Mouse (Mus musculus): ENCODE measurements around the gene Shq1.

Shq1 gene

DNA sequence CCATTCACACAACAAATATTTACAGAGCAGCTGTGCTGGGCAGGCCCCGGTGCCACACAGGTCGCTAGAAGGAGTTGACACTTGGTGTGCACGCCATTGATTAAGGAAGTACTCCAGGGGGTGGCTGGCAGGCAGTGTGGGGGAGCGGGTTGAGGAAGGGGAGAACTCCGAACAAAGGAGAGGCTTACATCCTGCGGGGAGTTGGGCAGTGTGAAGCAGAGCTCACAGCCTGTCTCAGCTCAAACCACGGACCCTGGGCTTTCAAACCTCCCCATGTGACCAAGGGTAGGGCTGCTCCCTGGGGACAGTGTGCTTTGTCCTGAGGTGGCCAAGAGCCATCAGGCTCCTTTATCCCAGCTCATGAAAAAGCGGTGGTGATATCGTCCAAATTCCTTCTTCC is 144.9 kb downstream of the Shq1 start:
- DNase-seq, result no peak

DNA sequence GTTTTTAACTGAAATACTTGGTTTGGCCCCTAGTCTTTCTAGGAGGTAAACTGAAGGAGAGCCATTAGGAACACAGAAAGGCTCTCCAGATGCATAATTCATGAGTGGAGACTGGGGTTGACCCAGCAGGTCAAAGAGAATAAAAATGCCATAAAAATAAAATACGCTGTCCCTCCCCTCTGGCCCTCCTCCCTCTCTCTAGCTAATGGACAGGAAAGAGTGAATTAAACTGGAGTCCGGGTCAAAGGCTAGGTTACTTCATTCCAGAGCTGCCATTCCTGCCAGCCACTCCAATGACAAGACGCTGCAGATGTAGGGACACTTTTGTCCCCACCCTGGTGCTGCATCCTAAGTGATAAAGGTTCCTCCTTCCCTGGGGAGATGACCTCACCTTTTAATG is 145.5 kb downstream of the Shq1 start:
- no peak for DNase-seq

DNA sequence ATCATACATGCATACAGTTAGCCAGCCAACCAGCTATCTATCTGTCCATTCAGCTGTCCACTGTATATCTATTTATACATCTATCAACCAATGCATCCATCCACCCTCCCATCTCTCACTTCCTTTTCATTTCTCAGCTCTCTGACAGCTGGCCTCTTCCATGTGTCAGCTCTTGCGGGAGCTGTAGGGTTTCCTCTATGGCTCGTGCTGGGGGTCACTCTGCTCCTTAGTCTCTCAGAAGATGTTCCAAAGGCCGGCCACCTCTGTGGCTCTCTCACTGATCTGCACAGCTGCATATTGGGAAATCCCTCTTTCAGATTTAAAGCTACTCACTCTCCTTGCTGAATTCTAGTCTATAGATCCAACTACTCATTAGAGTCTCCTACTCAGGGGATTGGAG is 148.5 kb downstream of the Shq1 start:
- DNase-seq, result no peak

DNA sequence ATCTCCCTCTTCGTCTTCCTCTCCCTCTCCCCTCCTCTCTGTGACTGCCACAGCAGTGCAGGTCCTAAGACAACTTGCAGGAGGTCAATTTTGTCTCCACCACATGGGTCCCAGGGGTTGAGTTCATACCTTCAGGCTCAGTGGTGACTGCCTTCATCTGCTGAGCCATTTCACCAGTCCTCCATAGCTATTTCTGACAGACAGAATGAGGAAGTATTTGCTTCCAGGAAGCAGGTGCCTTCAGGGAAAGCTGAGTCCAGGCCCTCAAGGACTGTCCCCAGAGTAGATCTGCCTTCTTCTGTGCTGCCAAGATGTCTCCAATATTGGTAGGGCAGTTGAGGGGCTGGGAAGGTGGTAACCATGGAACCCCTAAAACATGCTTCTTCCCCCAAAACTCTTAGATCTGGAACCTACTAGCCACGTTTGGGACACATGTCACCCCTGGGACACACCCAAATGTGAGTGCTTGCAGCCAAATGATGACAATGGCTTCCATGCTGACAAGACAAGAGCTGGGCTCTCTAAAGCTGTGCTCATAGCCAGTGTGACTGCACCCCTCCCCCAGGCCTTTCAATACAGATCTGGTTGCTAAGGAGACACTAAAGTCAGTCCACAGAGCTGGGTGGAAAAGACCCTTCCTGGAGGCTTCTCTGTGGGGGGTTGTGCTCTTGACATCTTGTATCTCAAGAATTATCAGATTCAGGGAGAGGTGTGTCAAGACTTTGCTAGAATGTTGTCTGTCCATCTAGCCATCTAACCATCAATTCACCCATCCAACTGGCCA is 149.2 kb downstream of the Shq1 start:
- DNase-seq, result no peak

GRCm38 (mm10) chr6:100520558-100521099 is 150.3 kb downstream of the Shq1 start:
- no peak for DNase-seq

- DNase-seq, result no peak
These were observed 151.1 kb downstream of the Shq1 start for GRCm38 (mm10) chr6:100519837-100520236.
